Mouse (Mus musculus): ENCODE data around the gene Bcorl1.

Gene Bcorl1

DNA sequence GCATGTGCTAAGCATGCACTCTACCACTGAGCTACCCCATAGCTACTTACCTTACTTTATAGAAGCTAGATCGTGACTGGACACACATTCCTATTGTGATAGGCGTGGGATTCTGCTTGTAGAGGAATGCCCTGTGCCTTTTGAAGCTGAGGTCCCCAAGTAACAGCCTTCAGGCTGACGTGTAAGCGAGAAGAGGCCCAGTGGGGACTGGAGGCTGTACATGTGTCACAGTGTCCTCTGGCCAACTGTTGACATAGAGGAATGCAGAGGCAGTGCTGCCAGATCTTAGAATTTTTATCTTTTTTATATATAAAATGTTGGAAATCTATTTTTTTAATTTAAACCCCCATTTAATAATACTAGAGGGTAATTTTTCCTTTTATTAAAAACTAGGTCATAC is 58.8 kb downstream of the Bcorl1 start:
- DNase-seq (ENCODE audit: low read depth), result no peak

DNA sequence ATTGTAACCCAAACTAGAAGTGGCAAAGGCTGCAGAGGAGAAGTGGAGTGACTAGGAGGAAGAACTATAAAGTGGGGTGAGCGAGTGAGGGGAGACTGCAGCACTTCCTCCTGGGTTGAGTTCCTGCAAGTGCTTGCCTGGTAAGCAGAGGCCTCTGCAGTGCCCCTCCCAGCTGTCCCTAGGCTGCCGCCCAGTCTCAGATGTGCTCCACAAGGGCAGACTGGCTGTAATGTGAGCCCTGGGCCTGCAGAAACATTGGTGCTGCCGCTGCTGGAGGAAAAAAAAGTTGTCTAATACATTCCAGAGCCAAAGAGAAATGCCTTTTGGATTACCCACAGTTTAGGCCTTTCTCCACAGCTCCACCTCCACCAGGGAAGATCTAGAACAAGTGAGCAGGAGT is 64.0 kb downstream of the Bcorl1 start:
- no peak for DNase-seq (ENCODE audit: low read depth)

DNA sequence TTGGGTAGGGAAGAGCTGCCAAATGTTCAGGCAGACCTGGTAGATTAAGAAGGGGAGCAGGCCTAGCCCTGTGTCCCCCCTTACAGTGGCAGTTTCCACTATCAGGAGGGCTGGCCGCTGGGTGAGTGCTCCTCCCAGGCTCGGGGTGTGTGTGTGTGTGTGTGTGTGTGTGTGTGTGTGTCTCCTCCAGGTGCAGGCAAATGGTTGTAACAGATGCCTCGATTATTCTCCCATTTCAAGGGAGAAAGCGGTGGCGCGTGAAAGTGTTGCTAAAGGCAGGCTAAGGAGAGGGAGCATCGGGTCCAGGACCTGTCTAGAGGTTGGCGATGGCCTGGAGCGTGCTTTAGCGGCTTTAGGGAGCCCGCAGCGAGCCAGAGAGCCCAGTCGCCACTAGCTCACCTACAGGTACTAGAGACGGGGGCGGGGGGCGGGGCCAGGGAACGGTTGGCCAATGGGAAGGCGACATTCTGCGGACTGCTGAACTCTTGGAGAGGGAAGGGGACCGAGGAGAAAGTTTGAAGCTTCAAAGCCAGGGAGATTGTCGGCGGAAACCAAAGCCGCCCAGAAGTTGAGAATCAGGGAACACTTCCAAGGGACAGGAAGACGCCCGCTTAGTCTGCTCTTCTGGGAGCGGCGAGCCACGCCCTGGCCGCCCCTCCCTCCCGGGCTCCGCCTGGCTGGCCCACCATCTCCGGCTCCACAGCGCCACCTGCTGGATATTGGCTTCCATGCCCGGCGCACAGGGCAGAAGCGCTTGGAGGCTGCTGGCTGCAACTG is 68.6 kb downstream of the Bcorl1 start:
- peak; percentile 77 for DNase-seq (ENCODE audit: low read depth)

DNA sequence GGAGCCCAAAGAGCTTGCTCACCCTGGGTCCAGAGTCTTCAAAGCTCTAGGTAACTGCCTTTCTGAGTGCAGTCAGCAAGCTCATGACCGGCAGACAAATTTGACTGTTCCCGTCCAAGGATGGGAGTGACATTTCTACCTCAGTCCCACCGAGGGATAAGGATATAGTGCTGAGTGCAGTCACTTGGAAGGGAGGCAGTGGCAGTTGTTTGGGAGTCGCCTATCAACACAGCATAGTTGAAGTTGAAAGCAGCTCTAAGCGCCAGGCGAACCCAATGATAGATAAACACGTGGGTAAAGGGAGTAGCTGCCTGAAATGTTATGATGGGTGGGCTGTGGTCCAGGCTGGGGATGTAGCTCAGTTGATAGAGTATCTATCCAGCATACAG is 69.2 kb downstream of the Bcorl1 start:
- DNase-seq (ENCODE audit: low read depth), result no peak

DNA sequence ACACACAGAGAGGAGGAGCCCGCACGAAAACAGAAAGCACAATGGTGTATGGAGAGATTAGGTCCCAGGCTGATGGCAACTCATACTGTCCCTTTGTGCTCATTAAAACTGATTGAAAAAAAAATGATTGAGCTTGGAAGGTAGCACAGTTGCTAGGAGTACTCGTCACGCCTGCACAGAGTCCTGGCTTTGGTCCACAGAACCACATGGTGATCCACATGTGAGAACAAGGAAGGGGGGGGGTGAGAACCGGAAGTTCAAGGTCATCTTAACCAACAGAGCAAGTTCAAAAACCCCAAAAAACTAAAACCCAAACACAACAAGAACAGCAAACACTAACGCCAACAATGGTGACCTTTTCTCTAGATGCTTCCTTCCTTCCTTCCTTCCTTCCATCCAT is 71.5 kb downstream of the Bcorl1 start:
- DNase-seq (ENCODE audit: low read depth), result no peak

DNA sequence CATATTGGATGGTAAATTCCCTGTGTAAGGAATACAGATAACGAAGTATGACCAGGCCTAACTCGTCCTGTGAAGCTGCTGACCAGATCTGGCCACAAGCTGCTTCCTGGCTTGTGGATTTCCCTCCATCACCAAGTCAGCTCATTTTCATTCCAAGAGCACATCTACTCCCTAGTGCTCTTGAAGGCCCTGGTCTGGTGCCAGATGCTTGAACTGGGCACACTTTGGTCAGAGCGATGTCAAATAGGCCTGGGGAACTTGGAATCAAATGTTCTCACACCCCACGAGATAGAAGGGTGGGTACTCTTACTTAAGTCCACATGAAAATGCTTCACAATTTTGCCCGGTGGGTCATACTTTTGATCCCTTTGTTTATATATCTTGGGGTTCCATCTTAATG is 73.1 kb downstream of the Bcorl1 start:
- DNase-seq (ENCODE audit: low read depth), result no peak

DNA sequence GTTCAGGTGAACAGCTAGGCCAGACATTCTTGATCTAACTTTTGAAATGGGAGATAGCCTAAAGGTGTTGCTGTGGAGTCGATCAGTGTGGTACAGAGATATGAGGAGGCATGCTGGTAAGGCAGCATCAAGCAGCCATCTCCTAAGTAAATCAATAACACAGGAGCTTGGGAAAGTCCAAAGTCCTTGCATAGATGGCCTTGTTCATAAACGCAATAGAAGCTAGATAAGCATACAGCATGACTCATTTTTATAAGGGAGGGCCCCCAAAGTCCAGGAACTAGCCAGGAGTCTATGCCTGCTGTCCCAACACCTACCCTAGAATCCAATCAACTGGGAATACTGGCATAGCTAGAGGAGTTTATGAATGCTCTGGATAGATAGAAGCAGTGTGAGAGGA is 77.3 kb downstream of the Bcorl1 start:
- DNase-seq (ENCODE audit: low read depth), result no peak

DNA sequence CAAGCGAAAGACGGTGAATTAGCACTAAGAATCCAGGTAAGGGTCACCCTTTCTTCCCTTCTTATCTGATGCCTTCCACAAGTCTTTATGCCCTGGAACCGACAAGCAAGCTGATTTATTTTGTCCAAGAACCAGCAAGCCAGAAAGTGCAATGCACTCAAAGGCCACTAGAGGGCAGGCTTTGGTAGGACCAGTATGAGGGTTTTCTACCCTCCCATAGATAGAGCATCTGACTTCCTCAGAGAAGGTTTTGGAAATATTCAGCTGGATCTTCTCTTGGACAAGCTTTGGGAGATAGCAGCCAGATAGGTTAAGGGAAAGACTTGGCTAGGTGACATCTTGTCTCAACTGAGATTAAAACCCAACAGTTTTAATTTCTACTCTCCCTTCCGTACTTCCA is 81.8 kb downstream of the Bcorl1 start:
- peak; percentile 78 for DNase-seq (ENCODE audit: low read depth)

DNA sequence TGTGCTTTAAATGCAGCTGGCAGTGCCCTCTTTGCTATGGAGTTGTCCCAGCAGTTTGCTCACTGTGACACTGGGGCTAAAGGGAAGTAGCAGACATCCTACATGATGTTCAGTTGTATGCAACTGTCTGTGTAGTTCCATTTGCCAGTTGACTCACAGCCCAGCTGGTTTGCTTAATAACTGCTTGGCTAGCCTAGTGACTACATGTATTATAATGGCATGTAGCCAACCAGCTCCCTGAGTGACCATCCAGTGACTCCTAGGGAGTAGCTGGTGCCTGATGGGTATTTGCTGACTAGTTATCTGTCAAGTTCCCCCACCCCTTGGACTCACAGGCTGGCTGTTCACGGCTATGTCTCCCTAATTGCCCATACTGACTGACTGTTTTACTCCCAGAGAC is 82.5 kb downstream of the Bcorl1 start:
- DNase-seq (ENCODE audit: low read depth), result peak; percentile 81

DNA sequence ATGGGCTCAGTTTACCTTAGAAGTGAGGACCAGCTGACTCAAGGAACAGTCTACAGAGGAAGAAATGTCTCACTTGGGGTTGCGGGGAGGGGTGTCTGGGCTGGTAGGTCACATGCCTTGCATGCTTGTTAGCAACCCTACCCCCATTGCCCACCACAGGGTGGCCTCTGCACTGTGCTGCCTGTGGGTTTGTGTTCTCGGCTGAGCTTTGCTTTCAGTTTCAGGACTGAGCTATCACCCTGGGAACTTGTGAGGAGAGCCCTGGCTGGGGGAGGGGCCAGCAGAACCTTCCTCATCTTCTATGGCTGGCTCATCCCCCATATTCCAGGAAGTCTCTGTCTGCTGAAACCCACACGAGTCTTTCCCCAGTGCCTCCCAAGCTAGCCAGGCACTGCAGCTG is 83.4 kb downstream of the Bcorl1 start:
- peak; percentile 88 for DNase-seq (ENCODE audit: low read depth)

DNA sequence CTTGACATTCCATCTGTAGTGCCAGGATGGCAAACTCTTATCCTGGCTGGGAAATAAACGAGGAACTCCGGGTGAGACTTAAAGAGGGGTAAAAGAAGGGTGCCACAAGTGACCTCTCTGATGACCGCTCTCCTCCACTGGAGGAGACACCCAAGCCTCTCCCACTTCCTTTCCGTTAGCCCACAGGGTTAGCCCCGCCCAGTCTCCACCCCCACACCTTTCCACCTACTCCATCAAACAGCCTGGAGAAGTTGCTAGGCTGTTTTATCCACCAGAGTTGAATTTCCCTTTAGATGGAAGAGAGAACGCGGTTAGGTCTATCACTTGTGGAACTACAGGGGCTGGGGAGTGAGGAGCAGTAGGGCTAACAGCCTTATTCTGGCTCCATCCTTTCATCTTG is 84.1 kb downstream of the Bcorl1 start:
- DNase-seq (ENCODE audit: low read depth), result peak; percentile 84

DNA sequence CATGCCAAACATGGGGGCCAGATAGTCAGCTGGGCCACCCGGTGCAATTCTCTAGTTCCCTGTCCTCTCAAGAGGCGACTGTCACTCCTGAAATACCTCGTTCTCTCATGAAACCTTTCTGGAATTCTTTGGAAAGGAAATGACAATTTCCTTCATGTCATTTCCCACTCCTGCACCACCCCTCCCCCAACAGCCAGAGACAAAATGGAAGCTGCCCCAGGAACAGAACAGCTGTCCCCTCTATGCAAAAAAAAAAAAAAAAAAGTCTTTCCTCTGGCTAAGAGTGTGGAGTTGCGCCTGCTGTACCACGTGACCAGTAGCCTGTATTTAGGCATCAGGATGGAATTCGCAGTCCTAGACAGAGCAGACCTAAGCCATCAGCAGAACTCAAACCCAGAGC is 87.1 kb downstream of the Bcorl1 start:
- no peak for DNase-seq (ENCODE audit: low read depth)

DNA sequence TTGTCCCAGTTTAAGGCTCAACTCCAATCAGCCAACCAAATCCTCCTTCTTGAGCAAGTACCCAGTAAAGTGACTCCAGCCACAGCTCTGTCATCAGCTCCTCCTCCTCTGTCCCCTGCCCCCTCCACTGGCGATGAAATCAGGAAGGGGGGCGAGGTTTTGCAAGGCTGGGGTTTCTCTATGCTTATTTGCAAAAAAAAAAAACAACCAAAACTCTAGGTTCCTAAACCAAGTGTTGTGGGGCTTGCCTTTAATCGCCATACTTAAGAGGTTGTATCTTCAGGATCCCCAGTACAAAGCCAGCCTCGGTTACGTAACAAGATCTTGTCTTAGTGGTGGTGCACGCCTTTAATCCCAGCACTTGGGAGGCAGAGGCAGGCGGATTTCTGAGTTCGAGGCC is 87.5 kb downstream of the Bcorl1 start:
- DNase-seq (ENCODE audit: low read depth), result peak; percentile 60

DNA sequence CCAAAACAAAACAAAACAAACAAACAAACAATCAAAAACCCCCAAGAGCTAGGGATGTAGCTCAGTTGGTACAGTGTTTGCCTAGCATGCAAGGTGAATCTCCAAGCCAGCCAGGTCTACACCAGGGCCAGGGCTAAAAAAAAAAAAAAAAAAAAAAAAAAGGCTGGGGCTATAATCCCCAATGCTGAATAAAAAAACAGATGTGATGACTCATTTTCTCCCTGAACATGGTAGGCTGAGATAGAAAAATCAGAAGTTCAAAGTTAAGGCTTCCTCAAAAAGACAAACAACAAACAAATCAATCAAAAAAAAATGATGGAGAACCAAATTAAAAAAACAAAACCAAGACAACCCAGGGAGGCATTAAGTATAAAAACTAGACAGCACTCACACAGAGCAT is 87.9 kb downstream of the Bcorl1 start:
- peak; percentile 70 for DNase-seq (ENCODE audit: low read depth)

DNA sequence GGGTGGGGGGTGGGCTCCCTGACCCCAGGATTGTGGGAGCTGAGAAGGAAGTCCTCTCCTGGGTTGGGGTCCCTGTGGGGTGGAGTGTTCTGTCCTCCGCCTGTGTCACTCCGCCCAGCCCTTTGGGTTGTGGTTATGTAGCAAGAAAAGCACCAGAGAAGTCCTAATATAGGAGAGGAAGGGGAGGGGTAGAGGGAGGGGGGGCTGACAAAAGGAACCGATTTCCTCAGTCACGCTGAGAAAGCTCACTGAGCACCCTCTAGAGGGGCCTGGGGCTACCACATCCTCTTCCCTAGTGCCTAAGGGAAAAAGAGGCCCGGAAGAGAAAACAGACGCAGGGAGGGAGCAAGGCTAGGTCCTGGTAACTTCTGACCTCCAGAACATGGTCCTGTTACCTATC is 88.4 kb downstream of the Bcorl1 start:
- peak; percentile 89 for DNase-seq (ENCODE audit: low read depth)

DNA sequence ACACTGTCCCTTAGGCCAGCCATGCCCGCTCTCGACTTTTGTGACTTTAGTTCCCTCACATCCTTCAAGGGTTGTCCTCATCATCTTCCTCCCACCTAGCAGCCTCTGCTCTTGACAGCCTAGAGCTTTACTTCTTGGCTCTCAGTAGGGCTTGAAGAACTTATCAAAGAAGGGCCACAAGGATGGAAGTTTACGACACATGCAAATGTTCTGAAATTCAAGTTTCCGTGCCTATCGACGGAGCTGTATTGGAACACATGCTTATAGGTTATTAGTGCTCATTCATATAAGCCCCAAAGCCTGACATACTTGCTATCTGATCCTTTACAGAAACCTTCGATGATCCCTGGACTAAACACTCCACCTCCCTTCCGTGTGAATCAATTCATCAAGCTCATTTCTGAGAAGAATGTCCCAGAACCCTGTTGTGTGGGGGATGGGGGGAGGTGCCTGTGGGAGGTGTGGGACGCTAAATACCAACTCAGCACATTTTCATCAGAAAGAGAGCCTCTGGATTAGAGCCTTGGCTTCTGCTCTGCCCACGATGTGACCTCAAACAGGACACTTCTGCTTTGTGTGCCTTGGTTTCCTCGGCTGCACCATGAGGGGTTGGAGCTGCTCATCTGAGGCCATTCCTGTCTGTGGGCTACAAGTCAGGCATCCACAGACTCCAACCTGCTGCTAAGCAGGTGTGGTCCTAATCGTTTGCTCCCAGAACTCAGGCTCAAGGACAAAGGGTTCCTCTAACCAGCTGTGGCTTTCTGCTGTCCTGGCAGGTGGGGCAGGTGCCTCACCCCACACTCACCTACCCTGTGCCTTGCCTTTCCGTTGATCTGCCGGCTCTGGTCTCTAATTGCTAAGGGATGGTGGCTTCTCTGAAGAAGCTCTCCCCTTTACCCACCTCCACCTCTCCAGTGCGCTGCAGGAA is 91.7 kb downstream of the Bcorl1 start:
- no peak for DNase-seq (ENCODE audit: low read depth)

DNA sequence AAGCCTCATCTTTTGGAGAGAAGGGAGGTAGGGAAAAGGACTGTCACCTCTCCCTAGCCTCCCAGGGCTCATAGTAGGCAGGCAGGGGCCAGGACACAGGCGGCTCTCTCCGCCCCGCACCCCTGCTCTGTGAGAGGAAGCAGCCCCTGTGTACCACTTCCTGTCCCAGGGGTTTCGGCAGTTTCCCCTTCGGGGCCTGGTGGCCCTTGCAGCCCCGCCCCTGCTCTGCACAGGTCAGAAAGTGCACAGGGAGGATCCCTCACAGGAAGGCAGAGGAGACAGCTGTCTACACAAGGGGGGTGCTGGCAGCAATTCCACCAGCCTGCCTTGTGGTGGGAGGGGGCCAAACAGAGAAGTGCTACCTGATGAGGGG is 92.4 kb downstream of the Bcorl1 start:
- peak; percentile 84 for DNase-seq (ENCODE audit: low read depth)

DNA sequence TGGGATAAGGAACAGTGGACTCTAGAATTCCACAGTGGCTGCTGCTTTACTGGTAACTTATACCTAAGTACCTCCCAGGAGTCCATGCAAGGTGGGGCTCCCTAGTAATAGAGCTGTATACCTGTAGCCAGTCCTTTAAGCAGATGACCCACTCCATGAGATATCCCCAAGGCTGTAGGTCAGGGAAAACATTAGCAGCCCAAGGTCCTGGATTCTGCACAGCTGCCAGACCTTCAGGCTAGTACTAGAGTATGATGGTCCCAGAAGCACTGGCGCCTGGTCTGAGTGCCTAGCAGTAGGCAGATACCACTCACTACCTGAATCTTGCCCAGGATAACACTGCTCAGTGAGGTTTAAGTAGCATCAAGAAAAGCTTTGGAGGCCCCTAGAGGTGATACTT is 93.1 kb downstream of the Bcorl1 start:
- DNase-seq (ENCODE audit: low read depth), result no peak

DNA sequence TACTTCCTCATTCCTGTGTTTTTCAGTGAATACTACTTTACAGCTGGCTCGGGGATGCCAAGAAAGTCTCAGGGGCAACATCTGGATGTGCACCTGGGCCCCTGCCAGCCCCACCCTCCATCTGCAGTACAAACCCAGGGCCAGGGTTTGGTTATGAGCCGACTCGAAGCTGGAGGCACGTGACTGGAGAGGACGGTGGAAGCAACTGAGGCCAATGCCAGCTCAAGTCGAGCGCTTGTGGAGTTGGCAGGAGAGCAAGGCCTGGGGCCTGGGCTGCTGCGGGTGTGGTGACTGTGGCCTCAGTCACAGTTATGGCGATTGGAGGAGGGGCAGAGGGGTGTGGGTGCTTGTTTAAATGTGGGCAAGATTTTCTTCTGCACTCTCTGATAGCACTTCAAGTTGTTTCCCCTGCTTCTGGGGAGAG is 94.3 kb downstream of the Bcorl1 start:
- peak; percentile 70 for DNase-seq (ENCODE audit: low read depth)

DNA sequence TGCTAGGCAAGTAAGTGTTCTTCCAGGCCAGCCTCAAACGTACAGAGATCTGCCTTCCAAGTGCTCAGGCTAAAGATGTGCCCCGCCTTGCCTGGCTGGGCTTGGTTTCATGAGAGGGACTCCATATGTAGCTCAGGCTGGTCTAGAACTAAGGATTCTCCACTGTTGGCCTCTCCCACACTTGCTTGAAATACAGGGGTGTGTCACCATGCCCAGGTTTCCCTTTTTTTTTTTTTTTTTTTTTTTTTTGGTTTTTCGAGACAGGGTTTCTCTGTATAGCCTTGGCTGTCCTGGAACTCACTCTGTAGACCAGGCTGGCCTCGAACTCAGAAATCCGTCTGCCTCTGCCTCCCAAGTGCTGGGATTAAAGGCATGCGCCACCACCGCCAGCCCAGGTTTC is 94.9 kb downstream of the Bcorl1 start:
- peak; percentile 24 for DNase-seq (ENCODE audit: low read depth)

DNA sequence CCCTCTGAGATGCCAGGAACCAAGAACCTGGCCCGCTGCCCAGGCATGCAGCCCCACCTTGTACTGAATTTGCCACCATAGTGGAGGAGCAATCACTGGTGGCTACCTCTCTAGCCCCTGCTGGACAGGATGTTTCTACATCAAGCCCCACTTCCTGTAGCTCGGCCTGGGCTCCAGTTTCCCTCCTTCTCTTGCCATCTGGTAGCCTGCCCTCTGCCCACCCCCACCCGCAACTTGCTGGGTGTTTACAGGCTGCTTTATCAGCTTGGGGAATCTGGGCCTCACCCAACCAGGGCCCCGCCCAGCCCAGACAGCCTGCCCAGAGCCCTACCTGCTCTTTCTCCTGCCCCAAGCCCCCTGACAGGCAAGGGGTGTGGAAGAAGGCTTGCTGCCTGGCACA is 97.9 kb downstream of the Bcorl1 start:
- DNase-seq (ENCODE audit: low read depth), result peak; percentile 88

DNA sequence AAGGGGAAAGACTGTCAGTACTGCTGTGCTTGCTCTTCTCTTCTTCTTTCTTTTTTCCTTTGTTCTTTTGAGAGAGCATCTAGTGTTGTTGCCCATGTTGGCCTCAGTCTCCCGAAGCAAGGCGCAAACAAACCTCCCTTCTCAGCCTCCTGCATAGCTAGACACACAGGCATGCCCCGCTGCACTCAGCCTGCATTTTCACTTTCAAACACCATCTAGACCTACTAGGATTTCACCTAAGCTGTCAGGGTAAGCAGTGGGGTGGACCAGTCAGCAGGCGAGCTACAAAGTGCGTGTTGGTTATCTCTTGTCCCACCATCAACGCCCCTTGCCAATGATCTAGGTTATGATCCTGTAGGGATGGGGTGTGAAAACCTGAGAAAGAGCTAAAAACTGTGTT is 100.4 kb downstream of the Bcorl1 start:
- DNase-seq (ENCODE audit: low read depth), result no peak

DNA sequence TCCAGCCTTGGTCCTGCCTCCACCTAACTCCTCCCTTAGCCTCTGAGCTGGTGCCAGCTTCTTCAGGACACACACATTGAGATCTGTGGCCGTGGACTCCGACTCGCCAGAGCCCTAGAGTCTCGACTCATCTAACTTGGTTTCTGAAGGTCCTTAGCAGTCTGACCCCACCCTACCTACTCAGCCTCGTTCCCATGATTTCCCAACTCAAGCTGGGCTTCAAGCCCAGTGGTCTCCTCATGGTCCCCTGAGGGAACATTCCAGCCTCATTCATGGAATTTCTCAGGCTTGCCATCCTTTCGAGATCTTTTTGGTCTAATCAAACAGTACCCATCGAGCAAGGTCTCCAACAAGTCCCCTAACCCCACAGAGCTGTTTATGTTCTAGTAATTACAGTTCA is 100.8 kb downstream of the Bcorl1 start:
- no peak for DNase-seq (ENCODE audit: low read depth)

Measured in 416B (cell line).